Comparison of ENCODE assay signal across 8 mouse cellular contexts in the genomic region with DNA sequence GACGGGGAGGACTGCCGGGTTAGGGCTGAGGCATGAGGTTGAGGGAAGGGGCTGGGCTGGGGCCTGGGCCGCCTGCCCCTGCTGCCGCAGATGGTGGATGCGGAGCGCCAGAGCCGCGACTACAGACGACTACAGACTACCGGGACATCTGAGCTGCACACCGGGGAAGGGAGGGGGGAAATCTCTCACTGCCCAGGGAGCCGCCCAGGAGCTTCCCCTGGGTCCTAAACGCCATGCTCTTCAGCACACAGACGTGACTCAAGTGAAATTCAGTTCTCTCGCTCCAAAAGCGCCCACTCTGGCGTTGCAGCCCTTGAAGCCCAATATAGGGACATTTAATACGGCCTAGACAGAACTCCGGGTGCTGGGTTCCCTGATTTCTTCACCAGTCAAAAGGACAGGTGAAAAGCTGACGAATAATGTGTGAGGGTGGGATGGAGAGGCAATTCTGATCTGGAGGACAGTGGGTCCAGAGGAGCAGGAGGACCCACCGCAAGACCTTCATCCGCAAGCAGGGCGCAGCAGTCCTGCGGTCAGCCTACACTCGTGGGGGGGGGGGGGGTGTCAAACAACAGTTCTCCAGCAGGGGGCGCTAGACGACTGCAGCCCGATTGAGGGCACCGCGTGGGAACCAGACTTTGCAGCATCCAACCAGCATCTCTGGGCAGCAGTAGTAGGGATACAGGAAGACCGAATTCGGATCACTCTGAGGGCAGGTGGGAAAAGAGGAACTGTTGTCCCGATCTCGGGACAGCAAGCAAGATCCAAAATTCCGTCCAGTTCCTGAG. TPM values are rescaled to one million over a fixed set of nuclear protein-coding genes. Genes with fewer than 3 reads are reported as not detected.
DNase-seq lines count a peak whose midpoint lies in the region; ATAC-seq and TF ChIP-seq lines count a peak whose summit lies in the region.

Gene Ush1g (minus strand): TSS at position 136 of the 788 bp plus-strand sequence.

- H3K4me1 ChIP-seq in testis, adult 2 months (ENCODE audit: control insufficient read depth, insufficient read depth, low read length), result peaks cover 14% of the 10 kb centered on the region
- H3K4me1 ChIP-seq in bone marrow, adult 2 months (ENCODE audit: control insufficient read depth, insufficient read depth, low read length), result no peaks in the 10 kb centered on the region
- no peaks in the 10 kb centered on the region for H3K4me1 ChIP-seq in embryonic facial prominence, embryonic 14.5 days (ENCODE audit: control insufficient read depth, insufficient read depth, low read length)
- H3K4me1 ChIP-seq in hindbrain, embryonic 12.5 days, result peaks cover 30% of the 10 kb centered on the region
- H3K4me1 ChIP-seq in liver, embryonic 11.5 days (replicated peaks; ENCODE audit: control insufficient read depth, insufficient read depth, low read length), result peaks cover 10% of the 10 kb centered on the region

- no peak for DNase-seq in testis, postnatal 14 days (ENCODE audit: low spot score)
- DNase-seq in embryonic facial prominence, embryonic 14.5 days (ENCODE audit: low spot score), result peak; percentile 56
- peak; percentile 77 for DNase-seq in liver, embryonic 11.5 days (ENCODE audit: low spot score)
- DNase-seq in naive thymus-derived CD4-positive, alpha-beta T cell, adult 2 months (ENCODE audit: low read depth), result peak; percentile 85
- no peak for DNase-seq in frontal cortex, postnatal 10 days (ENCODE audit: low spot score in 2 of 2)

- H3K9me3 ChIP-seq in embryonic facial prominence, embryonic 14.5 days (ENCODE audit: control insufficient read depth, low read length), result no peaks in the 10 kb centered on the region
- H3K9me3 ChIP-seq in hindbrain, embryonic 12.5 days (replicated peaks), result no peaks in the 10 kb centered on the region
- H3K9me3 ChIP-seq in liver, embryonic 11.5 days (ENCODE audit: control insufficient read depth, low read length), result no peaks in the 10 kb centered on the region

- H3K9ac ChIP-seq in embryonic facial prominence, embryonic 14.5 days (ENCODE audit: low read depth, low read length), result peak within 1 kb of the TSS; percentile 19; the same call in 1 of the 2 replicates
- peak within 1 kb of the TSS; percentile 29; the same call in 1 of the 2 replicates for H3K9ac ChIP-seq in hindbrain, embryonic 12.5 days
- H3K9ac ChIP-seq in liver, embryonic 11.5 days (ENCODE audit: low read depth, low read length), result no peak within 1 kb of the TSS

- no peaks in the 10 kb centered on the region for H3K27me3 ChIP-seq in testis, adult 2 months (ENCODE audit: control insufficient read depth, insufficient read depth, low read length)
- H3K27me3 ChIP-seq in embryonic facial prominence, embryonic 14.5 days (replicated peaks; ENCODE audit: control insufficient read depth, insufficient read depth, low read length), result peaks cover 77% of the 10 kb centered on the region
- H3K27me3 ChIP-seq in hindbrain, embryonic 12.5 days, result peaks cover 86% of the 10 kb centered on the region
- peaks cover 88% of the 10 kb centered on the region for H3K27me3 ChIP-seq in liver, embryonic 11.5 days (replicated peaks; ENCODE audit: control insufficient read depth, insufficient read depth, low read length)

- no peak within 1 kb of the TSS for H3K27ac ChIP-seq in testis, adult 2 months (ENCODE audit: control insufficient read depth, insufficient read depth, low read depth, low read length)
- no peak within 1 kb of the TSS for H3K27ac ChIP-seq in bone marrow, adult 2 months (ENCODE audit: control insufficient read depth, insufficient read depth, low read depth, low read length, poor library complexity)
- no peak within 1 kb of the TSS for H3K27ac ChIP-seq in embryonic facial prominence, embryonic 14.5 days (replicated peaks; ENCODE audit: low read depth, low read length)
- no peak within 1 kb of the TSS for H3K27ac ChIP-seq in hindbrain, embryonic 12.5 days
- no peak within 1 kb of the TSS for H3K27ac ChIP-seq in liver, embryonic 11.5 days (ENCODE audit: low read depth, low read length)

- peak; percentile 70 for ATAC-seq in embryonic facial prominence, embryonic 14.5 days (ENCODE audit: low read depth)
- ATAC-seq in hindbrain, embryonic 12.5 days (ENCODE audit: low FRiP score), result peak; percentile 27; the same call in 1 of the 2 replicates
- no peak for ATAC-seq in liver, embryonic 11.5 days (replicated peaks; ENCODE audit: low FRiP score)

- 6% methylated on average over 35 of the region's 35 CpGs for WGBS in bone marrow, adult 2 months
- WGBS in embryonic facial prominence, embryonic 14.5 days, result 4% methylated on average over 33 of the region's 35 CpGs
- WGBS in hindbrain, embryonic 12.5 days, result 4% methylated on average over 35 of the region's 35 CpGs
- WGBS in liver, embryonic 11.5 days, result 5% methylated on average over 32 of the region's 35 CpGs

- H3K4me2 ChIP-seq in embryonic facial prominence, embryonic 14.5 days (ENCODE audit: low read depth, low read length), result 0 out of 2 replicates have a peak within 1 kb of the TSS, but pooled peaks have one; percentile 7
- peak within 1 kb of the TSS; percentile 23; the same call in 1 of the 2 replicates for H3K4me2 ChIP-seq in hindbrain, embryonic 12.5 days (replicated peaks)
- peak within 1 kb of the TSS; percentile 47 for H3K4me2 ChIP-seq in liver, embryonic 11.5 days

- H3K4me3 ChIP-seq in testis, adult 2 months (ENCODE audit: control insufficient read depth, low read depth, low read length), result no peak within 1 kb of the TSS; the same call in 1 of the 2 replicates
- H3K4me3 ChIP-seq in bone marrow, adult 2 months (replicated peaks; ENCODE audit: control insufficient read depth, low read depth, low read length), result no peak within 1 kb of the TSS
- peak within 1 kb of the TSS; percentile 5; the same call in 1 of the 2 replicates for H3K4me3 ChIP-seq in embryonic facial prominence, embryonic 14.5 days (ENCODE audit: low read depth, low read length)
- H3K4me3 ChIP-seq in hindbrain, embryonic 12.5 days, result peak within 1 kb of the TSS; percentile 14
- peak within 1 kb of the TSS; percentile 24 for H3K4me3 ChIP-seq in liver, embryonic 11.5 days (ENCODE audit: low read depth, low read length)

- TF ChIP-seq CTCF in testis, adult 2 months (IDR thresholded peaks at IDR 0.05; ENCODE audit: control insufficient read depth, insufficient read depth, insufficient replicate concordance, low read depth, low read length), result peak; percentile 93
- peak; percentile 72 for TF ChIP-seq CTCF in bone marrow, adult 2 months (IDR thresholded peaks at IDR 0.05; ENCODE audit: control insufficient read depth, insufficient read depth, low read length)

- no peak for TF ChIP-seq POLR2A in testis, adult 2 months (IDR thresholded peaks at IDR 0.05; ENCODE audit: control insufficient read depth, low read depth, low read length)
- no peak for TF ChIP-seq POLR2A in bone marrow, adult 2 months (IDR thresholded peaks at IDR 0.05; ENCODE audit: borderline replicate concordance, control insufficient read depth, low read depth, low read length)

- H3K36me3 ChIP-seq in testis, adult 2 months (ENCODE audit: control insufficient read depth, insufficient read depth, low read length), result no peaks in the 10 kb centered on the region
- no peaks in the 10 kb centered on the region for H3K36me3 ChIP-seq in embryonic facial prominence, embryonic 14.5 days (ENCODE audit: control insufficient read depth, insufficient read depth, low read length)
- no peaks in the 10 kb centered on the region for H3K36me3 ChIP-seq in hindbrain, embryonic 12.5 days
- H3K36me3 ChIP-seq in liver, embryonic 11.5 days (ENCODE audit: control insufficient read depth, insufficient read depth, low read length), result no peaks in the 10 kb centered on the region

RNA-seq across cellular contexts. Expression of gene Ush1g, which starts in this region (rescaled TPM):
- polyA plus RNA-seq in testis, adult 2 months (2012; rRNA removed), result 3.7 and 4.1 TPM in 2 replicates
- polyA plus RNA-seq in bone marrow, adult 2 months (2011; ENCODE audit: insufficient read depth, insufficient read length, low replicate concordance, missing spikeins), result 0.29 TPM in 1 of 2 replicates, not detected in the other
- not detected in 2 replicates for polyA plus RNA-seq in embryonic facial prominence, embryonic 14.5 days (2014; fragmentation: Nextera tagmentation; extraction: Ambion mirVana)
- polyA plus RNA-seq in hindbrain, embryonic 12.5 days (2016; fragmentation: Nextera tagmentation; extraction: Ambion mirVana), result not detected in 2 replicates
- polyA plus RNA-seq in liver, embryonic 11.5 days (2014; fragmentation: Nextera tagmentation; extraction: Ambion mirVana), result 0.52 and 0.64 TPM in 2 replicates

Comparison
In these comparisons a context has a peak if more than half of its experiments do, and no peak if none do; other contexts are left out.
1. Peak in DNase-seq, ATAC-seq, H3K4me3 ChIP-seq, H3K9ac ChIP-seq and H3K4me2 ChIP-seq in embryonic facial prominence, embryonic 14.5 days; RNA of the gene not detected or under 1 TPM.
2. Peak in ATAC-seq, H3K4me3 ChIP-seq, H3K9ac ChIP-seq and H3K4me2 ChIP-seq in hindbrain, embryonic 12.5 days; RNA of the gene not detected or under 1 TPM.
3. Peak in DNase-seq, H3K4me3 ChIP-seq and H3K4me2 ChIP-seq in liver, embryonic 11.5 days; RNA of the gene not detected or under 1 TPM.